Mouse (Mus musculus): ENCODE data around the gene Ntrk2.
"Not testable (repeated sequence)": the region's sequence is repeated elsewhere in the genome, so short reads cannot be mapped to it uniquely, and the experiment has no call there.

Gene Ntrk2

DNA sequence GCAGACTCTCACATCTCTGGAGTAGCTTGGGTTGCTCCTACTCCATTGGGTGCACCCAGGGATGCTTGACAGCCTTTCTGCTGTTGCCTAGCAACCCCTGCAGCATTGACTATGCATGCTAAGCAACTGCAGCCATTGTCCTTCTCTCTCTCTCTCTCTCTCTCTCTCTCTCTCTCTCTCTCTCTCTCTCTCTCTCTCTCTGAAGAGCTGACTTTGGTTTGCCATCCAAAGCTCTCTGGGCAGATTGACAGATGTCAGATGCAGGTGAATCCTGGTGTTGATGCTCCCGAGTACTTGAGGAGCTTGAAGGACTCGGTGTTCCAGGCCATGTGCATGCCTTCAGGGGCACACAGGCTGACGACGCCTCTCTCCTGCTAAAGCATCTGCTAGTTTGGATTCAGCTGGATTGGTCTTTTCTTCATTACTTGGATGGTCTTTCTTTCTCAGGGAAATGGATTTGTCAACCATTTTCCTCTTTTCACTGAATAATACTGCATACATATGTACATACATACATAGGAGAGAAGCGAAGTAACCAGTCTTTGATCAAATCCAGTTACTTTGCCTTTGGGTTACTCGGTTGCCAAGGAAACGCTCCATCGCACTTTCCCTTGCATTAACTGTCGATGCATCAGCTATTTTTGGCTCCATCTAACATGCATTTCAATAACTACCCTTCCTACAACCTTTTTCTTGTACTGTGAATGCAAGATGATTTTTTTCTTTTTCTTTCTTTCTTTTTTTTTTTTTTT, 234.8 kb downstream of the Ntrk2 start:
- DNase-seq (ENCODE audit: low spot score): peak; percentile 38

- no peak for DNase-seq (ENCODE audit: low spot score)
These were observed 245.8 kb downstream of the Ntrk2 start for GRCm38 (mm10) chr13:59052188-59052587.

DNA sequence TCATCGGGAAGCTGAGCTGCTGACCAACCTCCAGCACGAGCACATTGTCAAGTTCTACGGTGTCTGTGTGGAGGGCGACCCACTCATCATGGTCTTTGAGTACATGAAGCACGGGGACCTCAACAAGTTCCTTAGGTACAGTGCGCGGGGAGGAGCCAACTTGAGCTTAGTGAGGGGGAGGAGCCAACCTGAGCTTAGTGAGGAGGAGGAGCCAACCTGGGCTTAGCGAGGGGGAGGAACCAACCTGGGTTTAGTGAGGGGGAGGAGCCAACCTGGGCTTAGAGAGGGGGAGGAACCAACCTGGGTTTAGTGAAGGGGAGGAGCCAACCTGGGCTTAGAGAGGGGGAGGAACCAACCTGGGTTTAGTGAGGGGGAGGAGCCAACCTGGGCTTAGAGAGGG, 248.0 kb downstream of the Ntrk2 start:
- DNase-seq (ENCODE audit: low spot score): not testable (repeated sequence)

DNA sequence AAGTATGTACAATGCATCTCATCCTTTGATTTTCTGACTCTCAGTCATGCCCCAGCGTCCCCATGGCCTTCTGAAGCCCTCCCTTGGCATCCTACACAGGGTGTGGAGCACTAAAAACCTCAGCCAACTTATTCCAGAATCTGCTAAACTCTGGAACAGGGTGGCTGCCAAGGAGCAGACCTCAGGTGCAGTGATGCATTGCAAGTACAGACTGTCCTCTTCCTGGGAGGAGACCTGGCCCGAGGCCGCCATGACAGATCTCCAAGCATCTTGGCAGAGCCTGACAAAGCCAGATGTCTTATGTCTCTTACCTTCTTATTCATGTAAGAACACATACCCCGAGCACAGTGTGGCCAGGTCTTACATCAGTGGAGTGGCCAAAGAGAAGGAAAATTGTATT, 250.5 kb downstream of the Ntrk2 start:
- DNase-seq (ENCODE audit: low spot score): no peak

DNA sequence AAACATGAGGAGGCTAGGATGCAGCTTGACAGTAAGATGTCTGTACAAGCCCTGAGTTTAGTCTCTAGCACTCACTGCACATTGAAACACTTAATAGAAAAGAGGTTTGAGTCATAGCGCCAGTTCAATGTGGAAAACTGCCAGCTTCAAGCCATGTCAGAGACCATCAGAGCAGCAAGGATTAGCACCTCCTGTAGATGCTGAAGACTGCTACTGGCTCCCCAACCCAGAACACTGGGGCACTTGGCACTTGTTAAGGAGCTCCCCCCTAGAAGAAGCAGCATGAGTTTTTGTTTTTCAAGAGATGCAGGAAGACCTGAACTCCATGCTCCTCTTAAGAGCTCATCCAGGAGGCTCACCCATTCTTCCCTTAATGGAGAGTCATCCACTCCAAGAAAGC, 251.5 kb downstream of the Ntrk2 start:
- DNase-seq (ENCODE audit: low spot score): no peak

DNA sequence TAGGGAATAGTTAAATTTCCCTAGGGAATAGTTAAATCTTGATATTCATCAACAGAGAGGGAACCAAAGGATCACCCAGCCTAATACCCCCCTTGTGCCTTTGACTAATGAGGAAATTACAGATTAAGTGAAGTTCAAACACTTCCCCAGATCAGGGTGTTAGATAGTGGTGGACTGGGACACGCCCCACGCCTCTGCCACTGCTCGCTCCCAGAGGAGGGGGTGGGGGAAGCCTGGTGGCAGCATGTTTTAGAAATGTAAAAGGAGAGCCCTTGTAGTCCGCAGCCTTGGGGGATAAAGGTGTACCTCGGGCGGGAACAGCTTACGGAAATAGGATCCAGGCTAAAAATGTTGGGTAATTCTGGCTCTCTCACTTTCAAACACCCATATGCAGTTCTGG, 252.7 kb downstream of the Ntrk2 start:
- DNase-seq (ENCODE audit: low spot score): no peak

GRCm38 (mm10) chr13:59065677-59066076, 259.3 kb downstream of the Ntrk2 start:
- DNase-seq (ENCODE audit: low spot score): no peak

DNA sequence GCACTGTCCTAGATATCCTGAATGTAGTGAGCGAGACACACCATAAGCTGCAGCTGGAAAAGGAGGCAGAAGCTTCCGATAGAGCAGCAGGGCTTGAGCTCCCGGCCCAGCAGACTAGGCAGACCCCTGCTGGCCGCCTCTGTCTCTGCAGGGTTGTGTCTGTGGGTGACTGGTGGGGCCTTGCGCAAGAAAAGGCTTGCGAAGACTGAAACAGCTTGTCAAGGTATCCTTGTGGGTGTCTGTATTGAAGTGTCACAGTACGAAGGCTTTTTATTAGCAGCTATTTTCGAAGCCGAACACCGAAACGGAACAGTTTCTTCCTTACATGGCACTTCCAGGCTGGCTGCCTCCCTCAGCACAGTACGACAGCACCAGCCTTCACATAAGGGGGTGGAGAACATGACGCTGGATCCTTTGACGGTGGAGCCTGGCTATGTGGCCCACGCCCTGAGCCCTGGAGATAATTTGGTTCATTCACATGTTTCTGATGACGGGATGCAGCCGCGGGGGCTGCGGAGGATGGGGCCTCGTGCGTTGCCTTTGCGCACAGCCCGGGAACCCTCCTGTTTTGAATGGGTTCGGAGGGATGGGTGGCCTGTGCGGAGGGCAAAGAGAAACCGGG, 267.4 kb downstream of the Ntrk2 start:
- peak; percentile 85 for DNase-seq (ENCODE audit: low spot score)

GRCm38 (mm10) chr13:59076489-59076888, 270.1 kb downstream of the Ntrk2 start:
- no peak for DNase-seq (ENCODE audit: low spot score)

DNA sequence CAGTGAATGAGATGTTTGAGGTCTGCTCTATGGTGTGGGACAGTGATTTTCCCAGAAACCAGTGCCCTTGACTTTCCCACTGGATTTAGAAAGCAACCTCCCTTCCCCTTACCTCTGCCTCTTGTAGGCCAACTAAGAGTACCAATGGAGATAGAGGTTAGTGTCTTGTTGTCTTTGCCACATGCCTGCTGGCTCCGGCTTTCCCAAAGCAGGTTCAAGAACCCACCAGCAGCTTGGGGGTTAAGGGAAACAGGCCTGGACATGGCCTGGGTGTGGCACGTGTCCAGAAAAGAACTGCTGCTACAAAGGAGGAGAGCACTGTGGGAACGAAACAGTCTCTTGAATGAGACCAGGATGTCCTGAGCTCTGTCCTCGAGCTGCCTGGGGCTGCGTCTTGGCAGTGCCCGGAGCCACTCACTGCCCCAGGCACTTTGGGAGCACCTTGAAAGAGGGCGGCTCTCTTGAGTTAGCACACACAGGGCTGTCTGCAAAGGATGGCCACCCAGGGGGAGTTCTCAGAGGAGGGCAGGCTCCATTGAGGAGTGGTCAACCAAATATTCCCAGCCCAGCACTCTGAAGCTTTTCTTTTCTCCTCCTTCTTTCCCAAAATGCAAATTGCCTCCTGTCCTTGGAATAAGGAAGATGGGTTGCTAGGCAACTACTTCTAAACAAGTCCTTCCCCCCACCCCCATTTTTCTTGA, 273.5 kb downstream of the Ntrk2 start:
- DNase-seq (ENCODE audit: low spot score): no peak

DNA sequence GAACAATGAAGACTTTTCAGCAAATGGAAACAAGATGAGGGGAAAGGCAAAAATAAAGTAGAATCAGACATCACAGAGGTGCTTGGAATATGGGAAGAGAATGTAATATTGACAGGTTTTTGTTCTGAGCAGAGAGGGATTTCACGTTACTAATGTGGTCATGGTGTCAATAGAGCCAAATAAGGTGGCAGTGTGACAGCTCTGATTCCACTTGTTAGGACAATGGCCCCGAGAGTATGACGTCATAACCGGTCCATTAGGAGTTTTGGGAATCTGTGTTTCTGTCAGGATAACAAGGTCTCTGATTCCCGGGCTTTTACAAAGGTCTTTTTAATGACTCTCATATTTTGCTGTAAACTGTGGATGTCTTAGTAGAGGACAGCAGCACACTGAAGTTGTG, 274.1 kb downstream of the Ntrk2 start:
- no peak for DNase-seq (ENCODE audit: low spot score)

DNA sequence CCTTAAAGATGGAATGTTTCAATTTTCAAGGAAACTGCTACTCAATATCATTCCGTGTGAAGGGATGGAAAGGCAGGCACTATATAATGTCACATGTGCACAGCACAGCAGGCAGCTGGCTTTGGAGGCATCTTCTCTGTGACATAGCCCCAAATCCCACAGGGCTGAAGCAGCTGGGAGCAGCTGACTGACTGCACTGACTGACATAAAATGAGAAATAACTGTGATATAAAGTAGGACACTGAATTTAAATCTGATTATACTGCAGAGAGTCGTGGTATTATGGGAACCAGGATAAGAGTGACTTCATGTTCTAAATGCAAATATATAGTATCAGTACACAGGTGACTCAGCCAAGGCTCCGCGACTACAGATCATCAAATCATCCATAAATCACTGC, 282.6 kb downstream of the Ntrk2 start:
- no peak for DNase-seq (ENCODE audit: low spot score)

DNA sequence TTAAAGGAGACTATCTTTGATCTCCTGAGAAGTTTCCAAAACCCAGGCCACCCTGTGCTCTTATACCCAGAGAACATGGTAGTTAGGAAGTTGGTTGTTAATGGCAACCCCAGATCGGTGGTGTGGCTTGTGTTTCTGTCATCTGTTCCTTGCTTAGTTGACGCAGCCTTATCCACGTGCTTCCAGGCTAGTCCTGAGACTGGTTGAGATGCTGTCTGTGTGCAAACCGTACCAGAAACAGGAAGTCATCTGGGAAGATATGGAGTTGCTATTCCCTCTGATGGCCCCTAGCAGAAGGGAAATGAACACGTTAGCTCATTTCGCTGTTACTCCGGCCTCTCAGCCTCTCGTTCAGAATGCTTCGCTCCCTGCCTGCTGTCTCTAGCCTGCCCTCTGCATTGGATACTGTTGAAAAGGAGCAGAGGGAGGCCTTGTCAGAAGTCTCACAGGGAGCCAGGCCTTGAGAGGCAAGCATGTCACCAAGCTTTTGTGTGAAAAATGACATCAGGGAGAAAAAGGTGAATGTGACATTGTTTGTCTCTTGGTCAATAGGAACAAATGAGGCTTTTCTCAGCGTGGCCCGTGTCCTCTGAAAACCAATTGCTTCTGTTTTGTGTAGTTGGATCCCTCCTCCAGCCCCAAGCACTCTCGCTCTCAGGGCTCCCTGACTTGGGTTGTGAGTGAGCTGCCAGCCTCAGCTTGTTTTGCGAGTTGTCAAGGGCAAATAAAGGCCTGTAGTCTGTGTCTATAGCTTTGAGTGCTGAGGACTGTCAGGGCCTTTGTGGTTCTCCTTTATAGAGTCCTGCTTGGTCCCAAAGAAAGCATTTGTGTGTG, 285.0 kb downstream of the Ntrk2 start:
- no peak for DNase-seq (ENCODE audit: low spot score)

DNA sequence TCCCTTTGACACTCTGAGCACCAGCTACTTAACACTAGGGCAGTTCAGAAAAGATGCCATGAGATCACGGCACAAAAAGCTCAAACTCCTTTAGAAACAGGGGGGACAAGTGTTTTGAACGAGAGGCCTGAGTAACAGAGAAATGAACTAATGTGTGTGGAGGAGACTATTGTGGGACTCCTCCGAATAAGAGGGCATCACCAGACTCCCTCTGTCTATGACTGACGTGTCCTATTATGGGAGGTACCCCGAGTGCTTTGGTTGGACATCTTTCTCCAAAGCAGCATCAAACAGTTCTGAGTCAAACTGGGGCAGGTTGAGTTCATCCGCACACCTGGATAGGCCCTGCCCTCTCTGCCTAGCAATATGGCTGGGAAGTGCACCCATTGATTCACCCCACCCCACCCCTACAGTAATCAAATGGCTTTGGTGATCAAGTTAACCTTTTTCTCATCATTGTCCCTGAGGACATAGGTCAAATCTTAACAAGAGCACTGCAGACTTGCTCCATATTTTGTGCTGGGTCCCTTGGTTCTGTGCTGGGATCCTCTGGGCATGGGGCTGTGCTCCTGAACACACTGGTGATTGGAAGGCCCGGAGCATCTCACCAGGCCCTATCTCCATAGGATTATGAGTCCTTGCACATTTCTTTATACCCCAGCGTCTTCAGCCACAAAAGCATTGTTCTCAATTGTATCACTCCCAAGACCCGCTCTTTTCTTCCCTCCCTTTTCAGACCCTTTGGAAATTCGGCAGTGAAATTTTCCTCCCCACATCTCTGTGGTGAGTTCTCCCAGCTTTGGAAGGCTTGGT, 285.9 kb downstream of the Ntrk2 start:
- no peak for DNase-seq (ENCODE audit: low spot score)

- no peak for DNase-seq (ENCODE audit: low spot score)
These were observed 286.4 kb downstream of the Ntrk2 start for GRCm38 (mm10) chr13:59092858-59093154.

GRCm38 (mm10) chr13:59094722-59095121, 288.4 kb downstream of the Ntrk2 start:
- DNase-seq (ENCODE audit: low spot score): no peak

- no peak for DNase-seq (ENCODE audit: low spot score)
These were observed 289.5 kb downstream of the Ntrk2 start for GRCm38 (mm10) chr13:59095811-59096391.

DNA sequence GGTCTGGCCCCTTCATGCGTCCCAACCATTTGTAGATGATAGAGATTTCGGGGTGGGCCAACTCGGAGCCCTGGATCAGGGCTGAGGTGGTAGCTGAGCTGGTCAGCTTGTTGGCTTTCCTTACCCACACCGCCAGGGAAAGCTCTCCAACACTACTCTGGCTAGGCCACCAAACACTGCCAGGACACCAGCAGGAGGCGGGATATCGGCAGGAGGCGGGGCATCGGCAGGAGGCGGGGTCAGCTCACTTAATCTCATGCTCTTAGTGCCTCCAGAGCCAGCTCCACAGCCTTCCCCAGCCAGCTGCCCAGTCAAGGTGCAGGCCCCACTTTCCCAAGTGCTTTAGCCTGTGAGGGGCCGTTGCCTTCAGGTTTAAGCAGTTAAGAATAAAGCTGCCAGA, 293.7 kb downstream of the Ntrk2 start:
- DNase-seq (ENCODE audit: low spot score): no peak

DNA sequence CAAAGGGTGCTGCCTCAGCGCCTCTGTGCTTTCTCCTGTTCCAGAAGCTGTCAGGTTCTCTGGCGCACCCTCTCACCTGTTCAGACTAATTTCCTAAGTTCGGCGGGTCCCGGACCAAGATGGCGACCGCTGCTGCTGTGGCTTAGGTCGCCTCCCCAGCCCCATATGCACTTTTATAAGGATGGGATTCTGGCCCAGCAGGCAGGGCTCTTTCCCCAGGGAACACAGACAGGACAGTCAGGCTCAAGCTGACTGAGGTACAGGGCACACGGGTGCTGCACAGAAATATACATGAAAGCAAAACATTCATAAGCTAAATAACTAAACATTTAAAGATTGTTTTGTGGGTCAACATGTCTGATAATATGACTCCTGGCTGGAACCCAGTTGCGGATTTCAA, 301.4 kb downstream of the Ntrk2 start:
- DNase-seq (ENCODE audit: low spot score): not testable (repeated sequence)

DNA sequence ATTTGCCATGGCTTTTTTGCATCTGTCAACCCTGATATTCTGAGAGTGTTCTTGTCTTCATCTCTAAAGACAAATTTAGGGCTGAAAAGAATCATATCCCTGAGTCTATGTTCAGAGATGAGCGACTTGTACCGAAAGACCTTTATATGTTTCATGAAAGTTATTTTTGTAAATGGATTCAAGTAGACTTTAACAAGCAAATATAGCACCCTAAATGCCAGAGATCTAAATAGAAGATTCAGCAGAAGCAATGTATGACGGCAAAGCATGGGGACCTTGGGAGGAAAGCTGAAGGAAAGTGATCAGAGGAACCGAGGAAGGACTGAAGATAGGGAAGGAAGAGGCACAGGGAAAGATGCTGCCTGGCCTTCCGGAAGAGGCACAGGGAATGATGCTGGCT, 303.7 kb downstream of the Ntrk2 start:
- no peak for DNase-seq (ENCODE audit: low spot score)

DNA sequence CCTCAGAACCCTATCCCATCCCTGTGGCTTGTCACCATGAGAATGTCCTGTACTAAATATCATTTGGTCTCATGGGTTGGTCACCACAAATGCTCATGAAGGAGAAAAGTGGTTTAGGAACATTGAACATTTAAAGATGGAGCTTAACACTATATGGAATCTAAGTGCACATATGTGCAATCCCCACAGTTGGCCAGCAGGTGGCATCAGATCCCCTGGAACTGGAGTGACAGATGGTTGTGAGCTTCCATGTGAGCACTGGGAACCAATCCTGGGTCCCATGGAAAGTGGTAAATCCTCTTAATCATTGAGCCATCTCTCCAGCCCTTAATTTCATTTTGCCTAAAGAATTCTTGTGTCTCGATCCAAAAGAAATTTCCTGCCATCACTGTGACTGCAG, 308.3 kb downstream of the Ntrk2 start:
- DNase-seq (ENCODE audit: low spot score): no peak

Measured in layer of hippocampus, adult 9-10 months (tissue).